Mouse (Mus musculus) limb, embryonic 14.5 days (tissue): ENCODE data around the gene U2surp. TPM values are rescaled to one million over a fixed set of nuclear protein-coding genes. Genes with fewer than 3 reads are reported as not detected.
"Not testable (repeated sequence)": the region's sequence is repeated elsewhere in the genome, so short reads cannot be mapped to it uniquely, and the experiment has no call there.

Source experiments
- ATAC-seq: fragments of 200-750 bp; cut with Nextera tagmentation; 2 replicates; pipeline ENCODE4 v1.8.0; 2017; ENCODE audit warnings: low read depth, moderate number of reproducible peaks, moderate TSS enrichment; ENCODE audit not compliant: low FRiP score
- DNase-seq: peaks from one replicate; pipeline ENCODE4 v3.0.0-alpha.2; 2015; ENCODE audit warnings: low spot score
- H3K27ac ChIP-seq: fragments of 300-500 bp; sonication (generic); replicated peaks from 2 replicates; pipeline ENCODE4 v1.5.1; 2014; ENCODE audit warnings: low read depth, mild to moderate bottlenecking, low read length, moderate library complexity, mixed read lengths
- H3K27me3 ChIP-seq: fragments of 300-500 bp; sonication (generic); 2 replicates; pipeline ENCODE4 v1.6.1; 2014; ENCODE audit warnings: low read length, mixed read lengths; ENCODE audit not compliant: control insufficient read depth, insufficient read depth
- H3K36me3 ChIP-seq: fragments of 300-500 bp; sonication (generic); 2 replicates; pipeline ENCODE4 v1.6.1; 2014; ENCODE audit warnings: mild to moderate bottlenecking, low read length, moderate library complexity, mixed read lengths; ENCODE audit not compliant: control insufficient read depth, insufficient read depth
- H3K4me1 ChIP-seq: fragments of 300-500 bp; sonication (generic); 2 replicates; pipeline ENCODE4 v1.6.1; 2014; ENCODE audit warnings: antibody characterized with exemption, low read length, mixed read lengths; ENCODE audit not compliant: control insufficient read depth, insufficient read depth
- H3K4me2 ChIP-seq: fragments of 300-500 bp; sonication (generic); replicated peaks from 2 replicates; pipeline ENCODE4 v1.6.1; 2014; ENCODE audit warnings: low read depth, mild to moderate bottlenecking, low read length, moderate library complexity; ENCODE audit not compliant: severe bottlenecking
- H3K4me3 ChIP-seq: fragments of 300-500 bp; sonication (generic); replicated peaks from 2 replicates; pipeline ENCODE4 v1.5.1; 2014; ENCODE audit warnings: low read length
- H3K9ac ChIP-seq: fragments of 300-500 bp; sonication (generic); 2 replicates; pipeline ENCODE4 v1.6.1; 2014; ENCODE audit warnings: mild to moderate bottlenecking, low read depth, low read length, moderate library complexity; ENCODE audit not compliant: severe bottlenecking
- H3K9me3 ChIP-seq: fragments of 300-500 bp; sonication (generic); 2 replicates; pipeline ENCODE4 v1.6.1; 2016; ENCODE audit warnings: low read length; ENCODE audit not compliant: control insufficient read depth
- POLR2A ChIP-seq: fragments of 200-500 bp; IDR thresholded peaks from 2 replicates; pipeline ENCODE4 v1.8.0; 2012; ENCODE audit warnings: inconsistent platforms, mild to moderate bottlenecking, moderate library complexity, borderline replicate concordance; ENCODE audit not compliant: insufficient read depth, insufficient read length; ENCODE audit errors: extremely low read depth
- WGBS: fragments of 180-500 bp; shearing (Covaris S2); extraction: QIAGEN DNeasy Blood & Tissue Kit; methylation state at CpG from one replicate; pipeline ENCODE4 v1.1.7; 2014; 5-methylcytosine and 5-hydroxymethylcytosine counted together
- polyA plus RNA-seq, 2 experiments: library from polyadenylated mRNA; depleted of rRNA in 1 of 2; stranded (reverse) in 1 of 2; unstranded in 1 of 2; fragments of >200 nt; fragmentation: Nextera tagmentation in 1 of 2; extraction: Ambion mirVana in 1 of 2; gene quantifications; 2 replicates each; pipeline versions ENCODE4 v1.2.1 to v1.2.3; 2012 to 2014

U2surp gene
- polyA plus RNA-seq, 2 experiments = 35.3 to 115 TPM

DNA sequence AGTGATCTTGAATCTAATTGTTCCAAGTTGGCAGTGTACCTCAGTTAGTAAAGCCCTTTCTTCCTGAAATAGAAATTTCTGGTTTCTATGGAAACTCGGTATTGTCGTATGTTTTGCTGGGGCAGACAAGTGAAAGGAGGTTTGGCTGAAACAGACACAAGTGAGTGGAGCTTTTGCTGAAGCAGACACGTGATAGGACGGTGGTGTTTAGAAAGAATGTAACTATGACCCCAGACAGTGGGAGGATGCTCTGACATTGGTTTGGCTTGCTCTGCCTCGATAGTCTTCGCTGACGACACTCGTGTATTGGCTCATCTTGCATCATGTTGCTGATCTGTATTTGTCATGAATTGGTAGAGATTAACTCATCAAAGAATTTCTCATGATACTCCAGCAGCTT lies 9.2 kb upstream of the U2surp start:
- H3K36me3 ChIP-seq = no peaks in the 10 kb centered on the region
- H3K9ac ChIP-seq = no peak overlapping the region
- H3K27ac ChIP-seq = no peak overlapping the region
- no peak overlapping the region for H3K4me2 ChIP-seq
- no peaks in the 10 kb centered on the region for H3K4me1 ChIP-seq
- no peak for DNase-seq
- no peaks in the 10 kb centered on the region for H3K9me3 ChIP-seq
- WGBS = 88% methylated on average over 8 of the region's 8 CpGs
- H3K27me3 ChIP-seq = no peaks in the 10 kb centered on the region
- no peak for TF ChIP-seq POLR2A
- ATAC-seq = no peak
- H3K4me3 ChIP-seq = no peak overlapping the region

DNA sequence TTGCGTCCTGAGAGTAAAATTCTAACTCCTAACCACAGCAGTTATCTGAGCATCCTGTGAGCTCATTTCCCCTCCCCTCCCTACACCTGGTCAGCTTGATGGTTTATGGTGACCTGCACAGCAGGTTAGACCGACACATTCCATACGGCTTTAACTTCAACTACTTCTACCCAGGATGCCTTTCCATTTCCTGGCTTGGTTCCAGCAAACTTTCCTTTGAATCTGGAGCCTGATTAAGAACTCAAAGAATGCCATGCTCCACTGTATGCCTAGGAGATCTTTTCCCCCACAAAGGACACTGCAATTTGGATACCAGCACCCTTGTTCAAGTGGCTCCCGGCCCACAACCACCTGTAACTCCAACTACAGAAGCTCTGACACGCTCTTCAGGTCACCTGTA lies 8.8 kb upstream of the U2surp start:
- 78% methylated on average over 5 of the region's 5 CpGs for WGBS
- no peak overlapping the region for H3K9ac ChIP-seq
- H3K36me3 ChIP-seq = no peaks in the 10 kb centered on the region
- H3K9me3 ChIP-seq = no peaks in the 10 kb centered on the region
- no peak for TF ChIP-seq POLR2A
- DNase-seq (no peak), ATAC-seq (no peak)
- no peak overlapping the region for H3K4me2 ChIP-seq
- H3K27me3 ChIP-seq = no peaks in the 10 kb centered on the region
- H3K4me1 ChIP-seq = no peaks in the 10 kb centered on the region
- no peak overlapping the region for H3K27ac ChIP-seq
- no peak overlapping the region for H3K4me3 ChIP-seq

DNA sequence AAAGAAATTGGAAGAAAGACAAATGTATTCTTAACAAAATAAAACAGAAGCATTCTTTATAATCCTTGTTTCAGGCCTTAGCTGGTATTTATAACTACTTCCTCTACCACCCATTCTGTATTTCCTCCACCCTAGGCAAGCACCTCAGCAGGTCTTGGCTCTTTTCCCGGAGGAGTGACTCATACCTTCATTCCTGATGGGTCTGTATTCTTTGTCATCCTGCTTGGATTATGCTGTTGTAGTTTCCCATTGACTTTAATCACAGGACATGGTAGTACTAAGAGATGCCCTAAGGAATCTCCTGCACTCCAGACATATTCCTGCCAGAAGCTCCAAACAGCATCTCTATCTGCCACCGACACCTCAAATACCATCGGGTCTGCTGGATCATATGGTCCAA lies 2.6 kb upstream of the U2surp start:
- H3K9me3 ChIP-seq, H3K4me2 ChIP-seq, H3K4me3 ChIP-seq, H3K9ac ChIP-seq, ATAC-seq, DNase-seq, H3K27me3 ChIP-seq, H3K36me3 ChIP-seq, H3K27ac ChIP-seq: not testable (repeated sequence)
- peaks cover 13% of the 10 kb centered on the region for H3K4me1 ChIP-seq
- WGBS = 91% methylated on average over 3 of the region's 3 CpGs

DNA sequence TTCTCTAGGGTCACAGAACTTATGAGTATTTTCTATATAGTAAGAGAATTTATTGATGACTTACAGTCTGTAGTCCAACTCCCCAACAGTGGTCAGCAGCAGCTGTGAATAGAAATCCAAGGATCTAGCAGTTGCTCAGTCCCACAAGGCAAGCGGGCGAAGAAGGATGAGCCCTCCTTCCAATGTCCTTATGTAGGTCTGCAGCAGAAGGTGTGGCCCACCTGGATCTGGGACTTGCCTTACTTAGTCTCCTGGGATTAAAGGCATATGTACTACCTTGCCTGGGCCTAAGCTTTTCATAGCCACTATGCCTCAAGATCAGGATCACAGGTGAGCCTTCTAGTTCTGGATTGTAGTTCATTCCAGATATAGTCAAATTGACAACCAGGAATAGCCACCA lies 2.0 kb upstream of the U2surp start:
- Histone ChIP-seq H3K4me3 (no peak overlapping the region), H3K4me2 (no peak overlapping the region), H3K4me1 (peaks cover 13% of the 10 kb centered on the region), H3K9me3 (no peaks in the 10 kb centered on the region), H3K36me3 (no peaks in the 10 kb centered on the region), H3K9ac (no peak overlapping the region), H3K27ac (no peak overlapping the region), H3K27me3 (no peaks in the 10 kb centered on the region)
- DNase-seq = no peak
- ATAC-seq = no peak
- 87% methylated on average over 2 of the region's 2 CpGs for WGBS
- TF ChIP-seq POLR2A = no peak

DNA sequence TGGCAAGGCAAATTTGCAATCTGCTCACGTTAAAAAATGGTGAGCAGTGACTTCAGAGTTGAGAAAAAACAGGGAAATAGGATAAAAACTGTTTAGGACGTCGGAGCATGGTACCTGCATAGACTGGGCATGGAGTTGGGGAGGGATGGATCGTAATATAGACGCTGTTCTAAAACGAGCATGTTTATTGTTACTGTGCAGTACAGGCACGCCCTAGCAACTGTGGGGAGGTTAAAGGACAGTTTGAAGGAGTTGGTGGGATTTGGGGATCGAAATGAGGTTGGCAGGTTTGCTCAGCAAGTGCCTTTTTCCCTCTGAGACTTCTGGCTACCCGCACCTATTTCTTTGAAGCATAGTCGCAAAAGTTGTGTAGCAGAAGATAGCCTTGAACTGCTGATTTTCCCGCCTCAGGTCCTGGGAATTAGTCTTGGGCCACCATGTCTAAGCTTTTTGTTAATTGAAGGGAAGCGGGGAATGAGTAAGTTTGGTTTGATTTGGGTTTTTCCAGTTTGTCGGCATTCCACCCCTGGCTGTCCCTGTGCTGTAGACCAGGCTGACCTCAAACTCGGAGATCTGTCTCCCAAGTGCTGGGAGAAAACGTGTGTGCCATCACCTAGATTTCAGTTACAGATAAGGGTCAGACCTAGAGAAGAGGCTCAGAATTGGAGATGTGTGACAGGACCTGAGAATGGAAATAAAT lies 685 bp upstream of the U2surp start:
- ATAC-seq (0 out of 2 replicates have a peak, but pooled peaks have one; percentile 16), DNase-seq (no peak)
- H3K9me3 ChIP-seq = no peaks in the 10 kb centered on the region
- H3K27ac ChIP-seq = peak overlapping the region; percentile 81
- no peaks in the 10 kb centered on the region for H3K36me3 ChIP-seq
- H3K4me1 ChIP-seq = peaks cover 13% of the 10 kb centered on the region
- H3K4me3 ChIP-seq = peak overlapping the region; percentile 98
- 20% methylated on average over 15 of the region's 15 CpGs for WGBS
- H3K27me3 ChIP-seq = no peaks in the 10 kb centered on the region
- peak overlapping the region; percentile 85 for H3K4me2 ChIP-seq
- H3K9ac ChIP-seq = peak overlapping the region; percentile 94
- TF ChIP-seq POLR2A = no peak
